Mouse (Mus musculus) bone marrow macrophage, adult 2 months (primary cell): Measurements from ENCODE around the gene Olfr1354.

Experiments
- CTCF ChIP-seq: IDR thresholded peaks from 2 replicates; pipeline ENCODE4 v1.5.1; 2012; ENCODE audit warnings: low read depth, mild to moderate bottlenecking, low read length, moderate library complexity
- POLR2A ChIP-seq: IDR thresholded peaks from 2 replicates; pipeline ENCODE4 v1.6.1; 2012; ENCODE audit warnings: mild to moderate bottlenecking, low read depth, low read length, borderline replicate concordance

DNA sequence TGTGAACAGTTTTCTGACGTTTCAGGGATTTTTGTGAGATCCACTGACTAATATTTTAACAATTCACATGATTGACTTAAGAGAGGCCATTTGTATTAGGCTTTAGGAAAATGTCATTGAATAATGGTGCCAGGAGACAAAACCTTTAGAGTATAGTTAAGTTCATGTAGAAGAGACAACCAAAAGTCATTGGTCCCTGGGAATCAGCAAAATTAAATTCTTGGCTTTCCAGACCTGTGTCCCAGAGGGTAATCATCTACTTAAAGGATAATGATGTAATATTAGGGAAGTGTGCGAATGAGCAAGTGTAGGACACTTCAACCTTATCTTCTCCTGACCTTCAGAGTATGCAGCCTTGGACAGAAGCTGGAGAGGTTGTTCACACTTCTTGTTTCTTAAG, 37.7 kb upstream of the Olfr1354 start, which contains the start of gene Olfr1355:
- TF ChIP-seq POLR2A (no peak), CTCF (no peak)
